Mouse (Mus musculus): Measurements from ENCODE around the gene Slc25a33.
A peak's percentile ranks its signal among the peaks of the same experiment; 100 is the strongest.

Gene Slc25a33

GRCm38 (mm10) chr4:149793156-149794009, 19.3 kb upstream of the Slc25a33 start:
- peak; percentile 92 for DNase-seq

GRCm38 (mm10) chr4:149792159-149792800, 18.2 kb upstream of the Slc25a33 start:
- DNase-seq: peak; percentile 99

GRCm38 (mm10) chr4:149791470-149791869, 17.4 kb upstream of the Slc25a33 start:
- DNase-seq: peak; percentile 98

- DNase-seq: peak; percentile 88
Observed at GRCm38 (mm10) chr4:149790969-149791368, 16.9 kb upstream of the Slc25a33 start.

GRCm38 (mm10) chr4:149790546-149790945, 16.5 kb upstream of the Slc25a33 start:
- DNase-seq: peak; percentile 93

GRCm38 (mm10) chr4:149789421-149790194, 15.5 kb upstream of the Slc25a33 start:
- DNase-seq: peak; percentile 97

- DNase-seq: peak; percentile 90
Observed at GRCm38 (mm10) chr4:149784901-149785300, 10.8 kb upstream of the Slc25a33 start.

GRCm38 (mm10) chr4:149784371-149784770, 10.3 kb upstream of the Slc25a33 start:
- DNase-seq: peak; percentile 97

- DNase-seq: no peak
Observed at GRCm38 (mm10) chr4:149782975-149783374, 8.9 kb upstream of the Slc25a33 start.

- DNase-seq: peak; percentile 97
Observed at GRCm38 (mm10) chr4:149780565-149781356, 6.7 kb upstream of the Slc25a33 start.

- peak; percentile 90 for DNase-seq
Observed at GRCm38 (mm10) chr4:149779966-149780365, 5.9 kb upstream of the Slc25a33 start.

GRCm38 (mm10) chr4:149777126-149777525, 3.0 kb upstream of the Slc25a33 start:
- peak; percentile 97 for DNase-seq

GRCm38 (mm10) chr4:149775760-149776362, 1.8 kb upstream of the Slc25a33 start:
- DNase-seq: no peak

- peak; percentile 97 for DNase-seq
Observed at GRCm38 (mm10) chr4:149775330-149775729, 1.3 kb upstream of the Slc25a33 start.

- no peak for DNase-seq
Observed at GRCm38 (mm10) chr4:149773408-149774093, 526 bp downstream of the Slc25a33 start.

- peak; percentile 96 for DNase-seq
Observed at GRCm38 (mm10) chr4:149772394-149772793, 1.7 kb downstream of the Slc25a33 start.

- DNase-seq: no peak
Observed at GRCm38 (mm10) chr4:149765201-149765600, 8.9 kb downstream of the Slc25a33 start.

GRCm38 (mm10) chr4:149763335-149763734, 10.7 kb downstream of the Slc25a33 start:
- no peak for DNase-seq

GRCm38 (mm10) chr4:149759517-149759916, 14.6 kb downstream of the Slc25a33 start:
- DNase-seq: no peak

- DNase-seq: peak; percentile 98
Observed at GRCm38 (mm10) chr4:149758423-149758822, 15.7 kb downstream of the Slc25a33 start.

GRCm38 (mm10) chr4:149756546-149756945, 17.5 kb downstream of the Slc25a33 start:
- DNase-seq: peak; percentile 41

Measured in heart, adult 11 months (tissue).